Mouse (Mus musculus) brain, adult 2 months (tissue): ENCODE results near the gene Mrps21.
"Not testable (repeated sequence)": the region's sequence is repeated elsewhere in the genome, so short reads cannot be mapped to it uniquely, and the experiment has no call there.

ENCODE experiments used
- DNase-seq: peaks from one replicate; pipeline ENCODE4 v3.0.0; 2011; ENCODE audit warnings: low read depth, low spot score

The Mrps21 gene

DNA sequence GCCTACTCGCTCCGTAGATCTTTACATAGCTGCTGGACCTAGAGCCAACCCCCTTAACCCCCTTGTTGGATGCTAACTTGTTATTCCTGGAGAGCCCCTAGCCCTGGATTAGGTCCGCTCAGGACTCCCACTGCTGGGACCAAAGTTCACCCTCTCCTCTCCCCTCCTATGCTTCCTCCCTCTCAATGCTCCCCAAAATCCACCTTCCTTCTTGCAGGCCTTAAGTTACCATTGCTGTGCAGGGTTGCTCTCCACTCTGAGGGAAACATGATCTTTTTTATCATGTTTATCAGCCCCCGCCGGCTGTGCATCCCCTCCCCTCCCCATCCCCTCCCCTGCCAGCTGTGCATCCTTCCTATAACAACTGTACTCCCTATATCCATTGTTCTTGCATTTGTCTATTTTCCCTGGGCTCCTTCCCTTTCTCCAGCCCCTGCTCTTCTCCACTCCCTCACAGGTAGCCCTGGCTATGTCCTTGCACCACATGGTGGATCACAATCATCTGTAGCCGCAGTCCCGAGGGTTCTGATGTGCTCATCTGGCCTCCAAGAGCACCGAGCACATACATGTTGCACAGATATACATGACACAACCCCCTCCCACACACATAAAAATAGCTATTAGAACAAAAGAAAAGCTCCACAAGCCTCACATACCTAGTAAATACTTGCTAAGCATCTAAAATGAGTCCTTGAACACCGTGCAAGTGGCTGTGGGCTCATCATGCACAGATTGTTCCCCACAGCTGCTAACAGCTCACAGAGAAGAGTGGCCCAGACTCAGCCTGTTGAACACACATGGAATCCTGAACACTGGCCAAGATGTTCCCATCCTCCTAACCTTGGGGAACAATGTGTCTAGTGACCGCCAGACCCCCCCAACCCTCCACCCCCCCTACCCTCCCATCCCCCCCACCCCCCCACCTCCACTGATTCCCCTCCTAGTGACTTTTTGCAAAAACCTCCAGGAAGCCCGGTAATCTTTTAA is 21.0 kb upstream of the Mrps21 start:
- no peak for DNase-seq

GRCm38 (mm10) chr3:95891211-95892065 is 20.1 kb upstream of the Mrps21 start, which contains the start of gene BC028528:
Gene BC028528 (minus strand): TSS chr3:95892005.
- DNase-seq = no peak

- DNase-seq = no peak
Observed at GRCm38 (mm10) chr3:95889664-95890063, 18.3 kb upstream of the Mrps21 start.

DNA sequence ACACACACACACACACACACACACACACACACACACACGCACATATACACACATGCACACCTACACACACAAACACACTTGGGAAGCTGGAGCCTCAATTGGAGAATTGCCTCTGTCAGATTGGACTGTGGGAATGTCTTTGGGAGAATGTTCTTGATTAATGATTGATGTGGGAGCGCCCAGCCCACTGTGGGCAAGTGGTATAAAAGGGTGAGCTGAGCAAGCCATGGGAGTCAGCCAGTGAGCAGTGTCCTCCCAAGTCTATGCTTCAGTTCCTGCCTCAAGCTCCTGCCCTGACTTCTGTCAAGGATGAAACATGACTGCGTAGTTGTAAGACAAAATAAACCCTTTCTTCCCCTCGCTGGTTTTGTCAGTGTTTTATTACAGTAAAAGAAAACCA is 16.3 kb upstream of the Mrps21 start:
- DNase-seq = no peak

GRCm38 (mm10) chr3:95884400-95884799 is 13.1 kb upstream of the Mrps21 start:
- DNase-seq = no peak

GRCm38 (mm10) chr3:95882816-95883425 is 11.6 kb upstream of the Mrps21 start:
- DNase-seq = peak; percentile 88

- DNase-seq = peak; percentile 100
Observed at GRCm38 (mm10) chr3:95881979-95882815, 10.9 kb upstream of the Mrps21 start, which contains the start of gene Ciart. Gene Ciart (minus strand): TSS chr3:95882251.

DNA sequence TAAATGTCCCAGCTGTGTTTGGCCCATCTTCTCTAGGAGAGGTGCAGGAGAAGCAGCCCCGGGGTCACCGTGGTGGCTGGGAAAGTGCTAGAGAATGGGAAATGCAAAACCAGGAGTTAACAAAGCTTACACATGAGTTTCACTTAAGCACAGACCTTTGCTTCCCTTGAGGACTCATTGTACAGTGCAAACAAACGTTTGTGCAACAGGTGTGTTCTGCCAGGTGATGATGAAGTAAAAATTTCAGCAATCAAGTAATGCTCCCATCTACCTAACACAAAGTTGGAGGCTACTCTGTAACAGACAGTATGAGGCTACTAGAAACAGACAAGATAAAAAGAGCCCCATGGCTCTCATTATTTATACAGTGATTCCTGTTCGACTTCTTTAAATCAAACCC is 7.7 kb upstream of the Mrps21 start:
- DNase-seq = no peak

GRCm38 (mm10) chr3:95872048-95872447 is 729 bp upstream of the Mrps21 start:
- no peak for DNase-seq

- no peak for DNase-seq
Observed at GRCm38 (mm10) chr3:95870976-95871375, 343 bp downstream of the Mrps21 start.

DNA sequence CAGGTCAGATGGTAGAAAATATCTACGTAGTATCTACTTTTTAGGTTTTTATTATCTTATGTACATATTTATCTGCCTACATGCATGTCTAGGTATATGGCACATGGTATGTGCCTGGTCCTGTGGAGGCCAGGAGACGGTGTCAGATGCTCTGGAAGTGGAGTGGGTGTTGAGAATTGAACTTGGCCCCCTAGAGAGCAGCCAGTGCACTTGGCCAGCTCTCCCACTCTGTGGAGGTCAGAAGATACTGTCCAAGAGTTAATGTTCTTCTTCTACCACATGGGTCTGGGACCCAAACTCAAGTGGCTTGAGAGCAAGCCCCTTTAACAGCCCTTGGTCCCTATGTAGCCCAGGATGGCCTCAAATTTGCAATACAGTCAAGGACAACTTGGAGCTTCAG is 3.9 kb downstream of the Mrps21 start:
- DNase-seq = no peak

- no peak for DNase-seq
Observed at GRCm38 (mm10) chr3:95866071-95866470, 5.2 kb downstream of the Mrps21 start.

- DNase-seq = no peak
Observed at GRCm38 (mm10) chr3:95865571-95865970, 5.7 kb downstream of the Mrps21 start.

DNA sequence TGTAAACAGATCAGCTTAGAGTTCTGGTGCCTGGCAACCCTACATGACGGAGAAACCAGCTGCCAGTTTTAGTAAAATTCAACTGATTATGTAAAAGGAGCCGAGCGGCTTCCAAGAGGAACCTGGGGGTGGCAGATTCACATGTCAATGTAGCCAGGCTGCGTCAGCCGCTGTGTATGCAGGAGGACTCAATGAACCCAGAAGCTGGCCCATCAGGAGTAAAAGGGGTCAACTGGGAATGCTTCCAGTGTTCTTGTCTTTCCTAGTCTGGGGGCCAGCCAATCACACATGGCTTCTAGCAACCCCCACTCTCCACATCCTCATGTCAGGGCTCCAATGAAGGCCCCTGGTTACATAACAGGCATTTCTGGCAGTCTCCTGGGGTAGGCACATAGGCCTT is 6.3 kb downstream of the Mrps21 start:
- peak; percentile 93 for DNase-seq

- DNase-seq = no peak
Observed at GRCm38 (mm10) chr3:95863578-95863977, 7.7 kb downstream of the Mrps21 start.

DNA sequence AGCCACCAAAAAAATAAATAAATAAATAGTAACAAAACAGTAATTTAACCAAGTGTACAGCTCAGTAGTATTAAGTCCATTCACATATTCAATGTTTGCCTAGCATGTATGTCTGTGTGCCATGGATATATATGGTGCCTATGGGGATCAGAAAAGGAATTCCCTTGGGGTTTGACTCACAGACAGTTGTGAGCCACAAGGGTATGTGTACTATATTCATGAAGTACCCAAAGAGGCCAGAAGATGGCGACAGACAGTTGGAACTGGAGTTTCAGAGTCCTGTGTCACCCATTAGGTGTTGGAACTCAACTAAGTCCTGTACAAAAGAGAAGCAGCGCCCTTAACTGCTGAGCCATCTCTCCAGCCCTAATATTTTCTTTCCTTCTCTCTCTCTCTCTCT is 9.5 kb downstream of the Mrps21 start:
- peak; percentile 79 for DNase-seq

DNA sequence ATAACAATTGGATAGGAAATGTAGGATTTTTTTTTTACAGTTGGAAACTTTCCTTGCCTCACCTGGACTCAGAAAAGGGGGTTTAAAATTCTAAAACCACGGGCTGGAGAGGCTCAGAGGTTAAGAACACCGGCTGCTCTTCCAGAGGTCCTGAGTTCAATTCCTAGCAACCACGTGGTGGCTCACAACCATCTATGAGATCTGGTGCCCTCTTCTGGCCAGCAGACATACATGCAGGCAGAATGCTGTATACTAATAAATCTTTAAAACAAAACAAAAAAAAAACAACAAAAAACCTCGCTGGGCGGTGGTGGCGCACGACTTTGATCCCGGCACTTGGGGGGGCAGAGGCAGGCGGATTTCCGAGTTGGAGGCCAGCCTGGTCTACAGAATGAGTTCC is 10.1 kb downstream of the Mrps21 start:
- DNase-seq = no peak

- DNase-seq = no peak
Observed at GRCm38 (mm10) chr3:95860323-95860722, 11.0 kb downstream of the Mrps21 start.

DNA sequence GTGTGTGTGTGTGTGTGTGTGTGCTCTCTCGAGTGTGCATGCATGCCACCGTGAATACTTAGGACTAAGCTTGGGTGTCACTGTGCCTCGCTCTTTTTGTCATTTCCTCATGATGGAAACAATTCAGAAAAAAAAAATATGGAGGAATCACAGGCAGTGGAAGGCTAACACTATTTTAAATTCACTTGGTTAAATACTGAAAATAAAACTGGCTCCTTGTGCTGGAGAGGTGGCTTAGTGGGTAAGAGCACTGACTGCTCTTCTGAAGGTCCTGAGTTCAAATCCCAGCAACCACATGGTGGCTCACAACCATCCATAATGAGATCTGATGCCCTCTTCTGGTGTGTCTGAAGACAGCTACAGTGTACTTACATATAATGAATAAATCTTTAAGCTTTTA is 13.0 kb downstream of the Mrps21 start:
- not testable (repeated sequence) for DNase-seq

GRCm38 (mm10) chr3:95857050-95857449 is 14.3 kb downstream of the Mrps21 start:
- not testable (repeated sequence) for DNase-seq

- DNase-seq = no peak
Observed at GRCm38 (mm10) chr3:95856115-95856514, 15.2 kb downstream of the Mrps21 start.
